Mouse (Mus musculus) testis, postnatal 10 days (tissue): ENCODE results near the gene Mrps21.
"Not testable (repeated sequence)": the region's sequence is repeated elsewhere in the genome, so short reads cannot be mapped to it uniquely, and the experiment has no call there.

Experiments used
- DNase-seq: peaks from one replicate; pipeline ENCODE4 v3.0.0; 2021; ENCODE audit warnings: low spot score

Gene Mrps21

DNA sequence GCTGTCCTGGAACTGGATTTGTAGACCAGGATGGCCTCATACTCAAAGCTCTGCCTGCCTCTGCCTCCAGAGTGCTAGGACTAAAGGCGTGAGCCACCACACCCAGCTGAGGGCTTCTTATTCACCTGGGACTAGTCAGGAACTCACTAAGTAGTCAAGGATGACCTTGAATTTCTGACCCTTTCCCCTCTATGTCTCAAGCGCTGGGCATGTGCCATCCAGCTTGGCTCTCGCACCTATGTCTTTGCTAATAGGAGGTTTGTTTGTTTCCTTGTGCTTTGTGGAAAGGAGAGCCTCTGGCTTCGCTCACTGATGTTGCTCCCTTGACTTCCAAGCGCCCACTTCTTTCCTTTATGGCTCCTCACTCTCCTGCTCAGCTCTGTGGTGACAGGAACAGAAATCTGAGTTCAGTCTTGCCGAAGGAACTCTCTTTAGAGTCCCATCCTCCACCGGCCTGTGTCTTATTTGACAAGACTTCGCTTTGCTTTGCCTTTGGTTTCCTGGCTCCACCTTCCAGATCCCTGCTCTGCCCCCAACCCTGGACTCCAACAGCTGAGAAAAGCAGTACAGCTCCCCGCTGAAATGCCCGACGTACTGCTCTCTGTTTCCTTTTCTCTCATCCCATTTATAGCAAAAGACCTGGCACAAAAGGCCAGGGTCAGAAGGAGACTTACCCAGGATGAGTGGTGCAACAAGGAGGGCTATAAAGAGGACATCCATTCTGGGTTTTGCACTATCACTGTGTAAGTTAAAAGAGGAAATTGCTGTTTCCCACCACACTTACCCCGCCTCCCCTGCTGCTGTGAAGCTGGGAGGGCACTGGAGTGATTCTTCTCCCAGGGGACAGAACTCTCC lies 20.1 kb upstream of the Mrps21 start, which contains the start of gene BC028528:
Gene BC028528, minus strand, starts transcription at position 795 of the 855 bp plus-strand sequence.
- DNase-seq: peak; percentile 56

DNA sequence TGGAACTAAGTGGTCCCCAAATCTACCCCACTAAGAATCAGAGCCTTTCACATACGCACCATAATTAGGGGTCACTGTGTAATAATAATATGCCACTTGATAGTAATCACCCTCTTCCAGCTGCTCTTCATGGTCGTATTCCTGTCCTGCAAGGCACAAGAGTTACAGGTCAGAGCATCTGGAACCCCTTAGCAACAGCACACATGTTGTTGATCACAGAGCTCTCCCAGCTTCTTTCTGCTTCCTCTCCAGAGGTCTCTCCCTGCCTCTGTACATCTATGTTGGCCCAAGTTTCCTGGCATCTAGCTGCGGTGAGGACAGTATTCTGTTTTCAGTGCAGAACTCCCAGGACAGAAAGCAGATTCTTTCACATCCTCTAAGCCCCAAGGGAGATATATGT lies 18.3 kb upstream of the Mrps21 start:
- no peak for DNase-seq

DNA sequence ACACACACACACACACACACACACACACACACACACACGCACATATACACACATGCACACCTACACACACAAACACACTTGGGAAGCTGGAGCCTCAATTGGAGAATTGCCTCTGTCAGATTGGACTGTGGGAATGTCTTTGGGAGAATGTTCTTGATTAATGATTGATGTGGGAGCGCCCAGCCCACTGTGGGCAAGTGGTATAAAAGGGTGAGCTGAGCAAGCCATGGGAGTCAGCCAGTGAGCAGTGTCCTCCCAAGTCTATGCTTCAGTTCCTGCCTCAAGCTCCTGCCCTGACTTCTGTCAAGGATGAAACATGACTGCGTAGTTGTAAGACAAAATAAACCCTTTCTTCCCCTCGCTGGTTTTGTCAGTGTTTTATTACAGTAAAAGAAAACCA lies 16.3 kb upstream of the Mrps21 start:
- DNase-seq: no peak

DNA sequence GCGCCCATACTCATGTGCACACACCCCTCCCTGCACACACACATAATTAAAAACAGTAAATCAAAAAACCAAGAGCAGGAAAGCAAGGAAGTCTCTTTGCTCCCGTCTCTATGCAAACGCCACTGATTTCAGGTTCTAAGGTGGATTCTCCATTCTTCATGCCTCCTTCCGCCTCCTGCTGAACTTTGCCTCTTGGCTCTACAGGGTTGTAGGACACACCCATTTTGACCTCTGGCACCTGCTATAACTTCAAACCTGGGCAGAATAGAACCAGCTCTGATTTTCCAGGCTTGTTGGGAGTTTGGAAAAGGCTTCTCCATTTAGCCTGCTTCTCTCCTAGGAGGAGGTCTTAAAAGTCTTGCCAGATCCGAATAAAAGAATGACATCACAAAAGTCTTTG lies 13.1 kb upstream of the Mrps21 start:
- DNase-seq: no peak

DNA sequence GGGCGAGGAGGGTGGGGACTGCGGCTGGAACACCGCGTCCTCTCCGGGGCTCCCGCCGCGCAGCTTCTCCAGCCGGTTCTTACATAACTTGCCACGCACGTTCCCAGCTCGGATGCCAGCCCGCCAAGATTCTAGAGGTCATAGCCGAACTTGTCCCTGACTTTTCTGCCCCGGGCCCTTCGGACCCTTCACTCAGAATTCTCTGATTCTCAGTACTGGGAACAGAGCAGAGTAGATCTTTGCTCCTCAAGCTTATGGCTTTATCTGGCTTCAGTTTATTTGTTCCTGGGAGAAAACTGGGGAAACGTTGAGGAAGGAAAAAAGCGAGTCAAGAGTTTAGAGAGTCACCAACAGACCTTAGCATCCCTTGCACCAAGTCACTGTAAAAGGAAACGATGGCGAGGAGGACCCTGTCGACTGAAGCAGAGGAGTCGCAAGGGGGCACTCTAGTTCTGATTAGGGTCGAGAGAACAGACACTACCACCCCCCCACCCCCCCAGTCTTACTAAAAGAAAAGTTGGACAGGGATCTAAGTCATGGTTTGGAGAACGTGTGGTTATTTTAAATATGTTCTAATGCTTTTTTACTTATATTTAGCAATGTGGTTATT lies 11.6 kb upstream of the Mrps21 start:
- peak; percentile 87 for DNase-seq

GRCm38 (mm10) chr3:95881979-95882815 lies 10.9 kb upstream of the Mrps21 start, which contains the start of gene Ciart:
Ciart (minus strand) TSS chr3:95882251.
- DNase-seq: peak; percentile 92

GRCm38 (mm10) chr3:95879063-95879462 lies 7.7 kb upstream of the Mrps21 start:
- no peak for DNase-seq

DNA sequence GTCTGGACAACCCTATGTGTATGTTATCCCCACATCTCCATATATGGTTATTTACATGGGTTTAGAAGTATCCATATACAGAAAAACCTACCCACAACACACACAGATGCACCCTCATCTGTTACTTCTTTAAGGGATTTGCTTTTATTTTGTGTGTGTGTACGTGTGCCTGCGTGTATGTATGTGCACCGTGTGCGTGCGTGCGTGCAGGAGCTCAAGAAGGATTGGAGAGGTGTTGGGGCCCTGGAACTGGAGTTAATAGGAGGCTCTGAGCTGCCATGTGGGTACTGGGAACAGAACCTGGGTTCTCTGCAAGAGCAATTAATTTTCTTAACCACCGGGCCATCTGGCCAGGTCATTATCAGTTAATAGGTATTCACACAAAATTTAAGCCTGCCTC lies 729 bp upstream of the Mrps21 start:
- no peak for DNase-seq

DNA sequence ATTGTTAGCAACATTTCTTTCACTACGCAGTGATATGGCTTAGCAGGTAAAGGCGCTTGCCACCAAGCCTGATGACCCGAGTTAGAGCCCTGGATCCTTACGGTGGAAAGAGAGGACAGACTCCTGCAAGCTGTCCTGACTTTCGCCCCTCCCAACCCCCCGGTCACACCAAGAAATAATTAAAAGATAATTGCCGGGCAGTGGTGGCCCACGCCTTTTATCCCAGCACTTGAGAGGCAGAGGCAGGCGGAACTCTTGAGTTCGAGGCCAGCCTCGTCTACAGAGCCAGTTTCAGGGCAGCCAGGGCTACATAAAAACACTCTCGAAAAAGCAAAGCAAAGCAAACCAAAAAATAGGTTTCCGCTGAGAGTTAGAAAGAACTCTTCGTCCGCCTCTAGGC lies 343 bp downstream of the Mrps21 start:
- no peak for DNase-seq

GRCm38 (mm10) chr3:95867408-95867807 lies 3.9 kb downstream of the Mrps21 start:
- DNase-seq: no peak

GRCm38 (mm10) chr3:95866071-95866470 lies 5.2 kb downstream of the Mrps21 start:
- no peak for DNase-seq

DNA sequence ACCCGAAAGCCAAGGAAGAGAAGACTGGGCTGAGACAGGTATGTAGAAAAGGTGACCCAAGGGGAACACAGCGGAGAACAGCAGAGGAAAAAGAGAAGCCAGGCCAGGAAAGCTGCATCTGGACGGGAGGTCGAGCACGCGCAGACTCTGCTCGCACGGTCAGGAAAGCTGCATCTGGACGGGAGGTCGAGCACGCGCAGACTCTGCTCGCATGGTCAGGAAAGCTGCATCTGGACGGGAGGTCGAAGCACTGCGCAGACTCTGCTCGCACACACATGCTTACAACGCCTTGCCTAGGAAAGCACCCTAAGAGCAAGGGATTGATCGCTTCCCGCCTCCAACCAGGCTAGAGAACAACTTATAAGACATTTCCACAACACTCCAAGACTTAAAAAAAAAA lies 5.7 kb downstream of the Mrps21 start:
- DNase-seq: no peak

- no peak for DNase-seq
Observed at GRCm38 (mm10) chr3:95865050-95865449, 6.3 kb downstream of the Mrps21 start.

- DNase-seq: no peak
Observed at GRCm38 (mm10) chr3:95863578-95863977, 7.7 kb downstream of the Mrps21 start.

DNA sequence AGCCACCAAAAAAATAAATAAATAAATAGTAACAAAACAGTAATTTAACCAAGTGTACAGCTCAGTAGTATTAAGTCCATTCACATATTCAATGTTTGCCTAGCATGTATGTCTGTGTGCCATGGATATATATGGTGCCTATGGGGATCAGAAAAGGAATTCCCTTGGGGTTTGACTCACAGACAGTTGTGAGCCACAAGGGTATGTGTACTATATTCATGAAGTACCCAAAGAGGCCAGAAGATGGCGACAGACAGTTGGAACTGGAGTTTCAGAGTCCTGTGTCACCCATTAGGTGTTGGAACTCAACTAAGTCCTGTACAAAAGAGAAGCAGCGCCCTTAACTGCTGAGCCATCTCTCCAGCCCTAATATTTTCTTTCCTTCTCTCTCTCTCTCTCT lies 9.5 kb downstream of the Mrps21 start:
- DNase-seq: peak; percentile 70

- no peak for DNase-seq
Observed at GRCm38 (mm10) chr3:95861216-95861615, 10.1 kb downstream of the Mrps21 start.

DNA sequence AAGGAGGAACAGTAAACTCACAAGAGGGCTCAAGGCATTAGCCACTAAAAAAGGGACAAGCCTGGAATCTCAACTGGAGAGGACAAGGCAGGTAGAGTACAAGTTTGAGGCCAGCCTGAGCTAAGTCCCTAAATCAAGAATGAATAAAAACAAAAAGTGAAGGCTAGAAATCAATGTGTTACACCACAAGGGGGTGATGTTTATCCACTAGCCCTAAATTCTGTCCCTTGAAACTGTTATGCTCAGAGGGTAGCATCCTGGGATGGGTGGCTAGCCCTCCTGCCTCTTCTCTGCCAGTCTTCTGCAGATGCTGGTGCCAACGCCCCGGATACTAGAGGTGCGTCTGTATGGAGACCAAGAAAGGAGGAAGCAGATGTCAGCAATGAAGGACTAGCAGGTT lies 11.0 kb downstream of the Mrps21 start:
- no peak for DNase-seq

DNA sequence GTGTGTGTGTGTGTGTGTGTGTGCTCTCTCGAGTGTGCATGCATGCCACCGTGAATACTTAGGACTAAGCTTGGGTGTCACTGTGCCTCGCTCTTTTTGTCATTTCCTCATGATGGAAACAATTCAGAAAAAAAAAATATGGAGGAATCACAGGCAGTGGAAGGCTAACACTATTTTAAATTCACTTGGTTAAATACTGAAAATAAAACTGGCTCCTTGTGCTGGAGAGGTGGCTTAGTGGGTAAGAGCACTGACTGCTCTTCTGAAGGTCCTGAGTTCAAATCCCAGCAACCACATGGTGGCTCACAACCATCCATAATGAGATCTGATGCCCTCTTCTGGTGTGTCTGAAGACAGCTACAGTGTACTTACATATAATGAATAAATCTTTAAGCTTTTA lies 13.0 kb downstream of the Mrps21 start:
- DNase-seq: not testable (repeated sequence)

DNA sequence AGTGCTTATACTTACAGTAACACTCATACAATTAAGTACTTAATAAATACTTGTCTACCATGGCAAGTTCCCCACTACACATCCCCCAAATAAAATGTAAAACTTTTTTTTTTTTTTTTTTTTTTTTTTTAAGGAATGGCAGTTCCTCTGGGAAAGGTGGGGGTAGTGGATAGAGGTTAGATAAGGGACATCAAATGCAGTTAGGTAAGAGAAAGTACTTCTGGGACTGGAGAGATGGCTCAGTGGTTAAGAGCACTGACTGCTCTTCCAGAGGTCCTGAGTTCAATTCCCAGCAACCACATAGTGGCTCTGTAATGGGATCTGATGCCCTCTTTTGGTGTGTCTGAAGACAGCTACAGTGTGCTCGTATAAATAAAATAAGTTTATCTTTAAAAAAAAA lies 14.3 kb downstream of the Mrps21 start:
- not testable (repeated sequence) for DNase-seq

- DNase-seq: no peak
Observed at GRCm38 (mm10) chr3:95856115-95856514, 15.2 kb downstream of the Mrps21 start.

DNA sequence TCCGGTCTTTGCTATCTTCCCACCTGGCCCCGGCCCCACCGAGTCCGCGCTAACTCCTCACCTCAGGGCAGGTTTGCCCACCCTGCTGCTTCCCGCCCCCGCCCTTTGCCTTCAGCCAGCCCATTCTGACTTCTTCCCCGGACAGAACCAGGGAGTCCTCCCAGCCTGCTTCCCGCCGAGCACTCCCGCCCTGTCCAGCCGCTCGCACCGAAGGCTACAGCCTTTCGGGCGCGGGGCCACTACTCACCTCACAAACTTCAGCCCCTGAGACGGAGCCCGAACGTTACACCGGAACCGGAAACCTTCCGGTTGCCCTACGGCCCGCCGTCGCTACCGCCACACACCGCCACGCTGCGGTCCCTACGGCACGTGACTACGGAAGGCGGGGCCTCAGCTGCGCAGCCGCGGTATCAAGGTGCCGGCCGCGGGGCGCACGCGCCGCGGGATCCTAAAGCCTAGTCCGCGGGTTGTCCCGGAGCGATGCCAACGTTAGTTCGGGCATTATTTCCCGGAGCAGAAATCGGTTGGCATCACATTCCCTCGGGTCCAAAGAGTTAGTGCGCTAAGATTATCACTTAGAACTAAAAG lies 15.7 kb downstream of the Mrps21 start, which contains the start of gene Prpf3:
Gene Prpf3, minus strand, starts transcription at position 384 of the 588 bp plus-strand sequence.
- DNase-seq: peak; percentile 97

GRCm38 (mm10) chr3:95851317-95851716 lies 20.0 kb downstream of the Mrps21 start:
- no peak for DNase-seq
